Mouse (Mus musculus) liver, adult (tissue): ENCODE measurements around the gene Bmi1.

Source experiments
- GATA4 ChIP-seq: IDR thresholded peaks from 2 replicates; pipeline ENCODE4 v1.6.1; 2014; ENCODE audit warnings: mild to moderate bottlenecking, low read length; ENCODE audit not compliant: insufficient replicate concordance

Bmi1 gene

DNA sequence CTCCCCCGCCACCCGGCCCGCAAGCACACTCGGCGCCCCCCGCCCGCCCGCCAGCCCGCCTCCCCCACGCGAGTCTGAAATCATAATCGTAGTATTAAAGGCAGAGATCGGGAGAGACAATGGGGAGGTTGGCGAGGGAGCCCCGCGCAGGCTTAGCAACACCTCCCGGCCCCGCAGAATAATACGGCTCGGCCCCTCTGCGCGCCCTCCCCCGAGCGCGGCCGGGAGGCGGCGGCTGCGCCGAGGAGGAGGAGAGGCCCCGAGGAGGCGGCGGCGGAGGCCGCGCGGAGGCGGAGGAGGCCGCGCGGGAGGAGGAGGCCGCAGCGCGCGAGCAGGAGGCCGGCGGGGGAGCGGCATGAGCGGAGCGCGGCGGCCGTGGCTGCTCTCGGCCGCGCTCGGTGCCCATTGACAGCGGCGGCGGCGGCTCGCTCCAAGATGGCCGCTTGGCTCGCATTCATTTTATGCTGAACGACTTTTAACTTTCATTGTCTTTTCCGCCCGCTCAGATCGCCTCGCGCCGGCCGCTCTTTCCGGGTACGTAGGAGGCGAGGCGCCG is at the start of gene Bmi1:
Gene Bmi1 (plus strand): TSS at position 83 of the 556 bp plus-strand sequence.
- TF ChIP-seq GATA4 = no peak

DNA sequence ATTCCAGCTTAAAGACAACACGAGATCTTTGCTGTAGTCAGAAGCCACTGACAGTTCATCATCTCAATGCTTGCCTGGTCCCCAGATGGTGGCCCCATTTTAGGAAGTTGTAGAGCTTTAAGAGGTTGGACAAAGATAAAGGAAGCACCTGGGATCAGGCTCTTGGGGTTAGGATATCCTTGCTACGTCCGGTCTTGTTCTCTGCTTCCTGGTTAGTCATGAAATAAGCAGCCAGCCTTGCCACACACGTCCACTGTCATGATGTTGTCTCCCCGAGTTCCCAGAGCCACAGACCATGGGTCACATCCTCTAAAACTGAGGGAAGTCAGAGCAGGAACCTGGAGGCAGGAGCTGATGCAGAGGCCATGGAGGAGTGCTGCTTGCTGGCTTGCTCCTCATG is 46.3 kb upstream of the Bmi1 start:
- no peak for TF ChIP-seq GATA4

DNA sequence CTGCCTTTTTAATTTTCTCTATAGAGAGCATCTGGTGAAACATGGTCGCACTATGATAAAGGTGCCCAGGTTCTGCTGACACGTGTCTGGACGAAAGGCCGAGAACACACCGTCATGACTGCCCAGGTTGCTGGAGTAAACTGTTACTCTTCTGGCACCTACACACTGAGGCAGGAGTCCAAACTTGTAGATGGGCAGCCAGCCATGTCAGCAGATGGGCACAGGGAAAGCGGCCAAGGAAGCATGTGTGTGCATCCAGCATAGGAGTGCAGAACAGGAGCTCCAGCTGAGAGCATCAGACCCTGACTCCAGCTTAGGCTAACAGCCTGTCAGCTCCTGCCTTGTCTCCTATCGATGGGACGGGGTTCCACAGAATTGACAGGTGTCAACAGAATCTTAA is 41.8 kb upstream of the Bmi1 start:
- TF ChIP-seq GATA4 = no peak

DNA sequence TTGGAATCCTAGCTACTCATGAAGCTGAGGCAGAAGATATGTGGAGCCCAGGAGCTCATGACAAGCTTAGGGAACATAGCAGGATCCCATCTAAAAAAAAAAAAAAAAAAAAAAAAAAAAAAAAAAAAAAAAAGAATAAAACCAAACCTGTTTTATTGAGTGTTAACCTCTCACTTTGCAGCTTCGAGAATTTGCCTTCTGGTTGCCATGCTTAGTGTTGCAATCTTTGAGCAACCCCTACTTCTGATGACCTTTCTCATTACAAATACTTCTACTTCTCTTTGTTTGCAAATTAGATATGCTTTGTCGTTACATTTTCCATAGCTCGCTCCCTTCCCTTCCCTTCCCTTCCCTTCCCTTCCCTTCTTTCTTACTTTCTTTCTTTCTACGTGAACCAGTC is 28.3 kb upstream of the Bmi1 start:
- no peak for TF ChIP-seq GATA4

DNA sequence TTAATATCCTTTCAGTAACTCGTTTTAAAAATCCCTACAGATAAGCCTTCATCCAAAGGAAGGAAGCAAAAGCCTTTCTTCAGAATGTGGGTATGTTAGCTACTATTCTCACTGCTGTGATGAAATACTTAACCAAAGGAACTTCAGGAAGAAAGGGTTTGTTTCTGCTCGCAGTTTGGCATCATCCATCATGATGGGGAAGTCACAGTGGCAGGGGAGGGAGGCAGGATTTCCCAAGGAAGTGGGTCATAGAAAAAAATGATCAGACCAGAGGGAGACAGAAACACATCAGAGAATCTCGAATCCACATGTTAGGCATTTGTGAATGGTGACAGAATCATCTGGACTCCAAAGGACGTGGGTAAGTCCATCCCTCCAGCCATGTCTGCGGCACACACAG is 22.0 kb upstream of the Bmi1 start:
- no peak for TF ChIP-seq GATA4

DNA sequence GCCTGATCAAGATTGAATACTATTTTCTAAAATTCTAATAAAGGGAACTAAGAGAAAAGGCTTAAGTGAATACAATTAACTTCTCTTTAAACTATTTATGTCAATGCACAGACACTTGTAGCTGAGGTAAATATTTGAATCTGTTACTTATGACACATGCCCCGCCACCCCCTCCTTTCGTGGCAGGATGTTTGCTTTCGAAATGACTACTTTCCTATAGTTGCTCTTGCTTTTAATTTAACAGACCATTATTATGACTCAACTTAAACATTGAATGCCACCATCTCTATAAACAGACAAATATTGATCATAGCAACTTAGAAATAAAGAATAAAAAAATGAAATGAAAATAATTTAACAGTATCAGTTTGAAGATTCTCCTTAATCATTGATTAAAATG is 12.8 kb upstream of the Bmi1 start:
- no peak for TF ChIP-seq GATA4

DNA sequence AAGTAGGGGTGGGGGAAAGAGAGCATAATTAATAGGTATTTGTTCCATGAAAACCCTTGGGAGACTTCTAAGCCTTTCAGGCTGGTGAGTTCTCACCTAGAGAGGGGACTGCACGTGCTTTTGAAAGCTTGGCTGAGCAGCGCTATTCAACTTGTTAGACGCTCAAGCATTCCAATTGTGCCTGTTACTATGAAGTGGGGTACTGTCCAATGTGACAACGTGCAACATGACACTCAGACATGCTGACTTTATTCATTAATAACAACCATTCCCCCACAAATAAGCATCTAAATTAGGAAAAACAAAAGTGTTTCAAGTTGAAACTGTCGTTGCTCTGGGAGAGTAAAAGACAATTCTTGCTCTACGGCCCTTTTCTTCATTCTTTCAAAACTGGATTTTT is 5.8 kb upstream of the Bmi1 start:
- TF ChIP-seq GATA4 = no peak

DNA sequence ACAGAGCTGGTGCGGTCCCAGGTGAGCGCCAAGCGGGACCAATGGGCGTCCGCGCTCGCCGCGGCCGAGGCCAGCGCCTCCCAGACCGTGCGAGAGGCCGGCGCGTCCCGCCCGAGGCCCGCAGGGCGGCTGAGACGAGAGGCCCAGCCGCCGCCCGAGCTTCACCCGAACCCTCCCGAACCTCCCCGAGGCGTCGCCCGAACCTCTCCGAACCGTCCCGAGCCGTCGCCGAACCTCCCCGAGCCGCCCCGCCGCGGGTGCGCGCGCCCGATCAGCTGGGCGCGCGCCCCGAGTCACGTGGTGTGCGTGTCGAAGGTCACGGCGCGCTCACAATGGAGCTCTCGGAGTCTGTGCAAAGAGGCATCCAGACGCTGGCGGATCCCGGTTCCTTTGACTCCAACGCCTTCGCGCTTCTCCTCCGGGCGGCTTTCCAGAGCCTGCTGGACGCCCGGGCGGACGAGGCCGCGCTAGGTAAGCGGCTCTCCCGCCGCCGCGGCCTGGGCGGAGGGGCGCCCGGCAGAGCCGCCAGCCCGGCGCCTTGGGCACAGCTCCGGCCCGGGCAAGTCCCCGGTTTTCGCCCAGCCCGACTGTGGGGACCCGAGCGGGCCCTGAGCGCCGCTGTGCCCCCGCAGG is 4.6 kb upstream of the Bmi1 start, which contains the start of gene Commd3:
Gene Commd3 (plus strand): TSS at position 252 of the 633 bp plus-strand sequence.
- TF ChIP-seq GATA4 = no peak

DNA sequence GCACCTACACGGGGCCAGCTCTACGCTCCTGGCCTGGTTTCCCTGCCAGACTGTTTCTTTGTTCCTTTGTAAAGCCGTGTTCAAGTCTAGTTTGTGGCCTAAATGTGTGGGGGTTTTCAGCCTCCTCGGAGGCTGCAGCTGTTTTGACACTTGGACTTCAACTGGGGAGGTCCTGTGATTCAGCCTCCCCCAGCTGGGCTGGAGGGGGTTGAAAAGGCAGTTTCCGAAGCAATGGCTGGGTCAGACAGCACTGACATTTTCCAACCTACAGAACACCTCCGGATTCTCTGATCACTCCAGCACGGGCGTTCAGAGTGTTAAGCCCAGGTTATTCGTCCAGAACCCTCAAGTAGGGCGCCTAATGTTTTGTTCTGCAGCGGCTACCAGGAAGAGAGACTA is 4.1 kb upstream of the Bmi1 start:
- TF ChIP-seq GATA4 = no peak

DNA sequence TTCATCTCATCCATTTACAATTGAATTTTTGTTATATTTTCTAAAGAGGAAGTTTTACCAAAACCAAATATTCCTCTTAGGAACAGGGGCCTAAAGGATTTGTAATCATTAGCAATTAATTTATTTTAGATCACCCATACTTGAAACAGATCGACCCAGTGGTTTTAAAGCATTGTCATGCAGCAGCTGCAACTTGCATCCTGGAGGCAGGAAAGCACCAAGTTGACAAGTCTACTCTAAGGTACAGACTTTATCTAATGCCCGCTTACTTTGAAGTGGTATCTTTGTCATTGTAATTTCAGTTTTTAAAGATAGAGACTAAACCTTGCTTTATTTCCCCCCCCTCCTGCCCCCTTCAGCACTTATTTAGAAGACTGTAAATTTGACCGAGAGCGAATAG is 3.1 kb upstream of the Bmi1 start:
- TF ChIP-seq GATA4 = no peak

DNA sequence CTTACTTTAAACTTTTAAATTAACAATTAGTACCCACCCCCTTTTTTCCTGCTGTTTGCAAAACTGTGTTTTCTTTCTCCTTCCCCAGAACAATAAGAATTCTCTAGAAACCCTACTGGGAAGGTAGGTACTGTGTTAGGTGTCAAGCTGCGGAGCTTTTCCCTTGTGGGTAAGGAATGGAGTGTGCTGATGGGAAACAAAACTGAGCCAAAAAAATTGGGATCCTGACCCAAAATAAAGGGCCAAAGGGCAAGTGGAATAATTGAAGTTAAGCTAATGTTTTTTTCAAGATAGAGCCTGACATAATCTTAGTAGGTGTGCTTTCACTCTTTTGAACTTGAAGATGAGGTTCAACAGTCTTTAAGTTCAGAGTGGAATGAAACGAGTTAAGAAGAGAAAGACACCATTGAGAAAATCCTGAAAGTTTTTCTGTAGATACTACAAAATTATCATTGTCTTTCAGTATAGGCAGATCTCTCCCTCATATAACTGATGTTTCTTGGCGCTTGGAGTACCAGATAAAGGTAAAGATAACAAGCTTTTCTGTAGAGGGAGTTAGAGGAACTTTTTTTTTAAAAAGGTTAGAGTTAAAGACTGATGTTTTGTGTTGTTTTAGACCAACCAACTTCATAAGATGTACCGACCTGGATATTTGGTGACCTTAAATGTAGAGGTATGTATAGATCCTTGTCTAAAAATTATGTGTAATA is 2.5 kb upstream of the Bmi1 start:
- TF ChIP-seq GATA4 = no peak

DNA sequence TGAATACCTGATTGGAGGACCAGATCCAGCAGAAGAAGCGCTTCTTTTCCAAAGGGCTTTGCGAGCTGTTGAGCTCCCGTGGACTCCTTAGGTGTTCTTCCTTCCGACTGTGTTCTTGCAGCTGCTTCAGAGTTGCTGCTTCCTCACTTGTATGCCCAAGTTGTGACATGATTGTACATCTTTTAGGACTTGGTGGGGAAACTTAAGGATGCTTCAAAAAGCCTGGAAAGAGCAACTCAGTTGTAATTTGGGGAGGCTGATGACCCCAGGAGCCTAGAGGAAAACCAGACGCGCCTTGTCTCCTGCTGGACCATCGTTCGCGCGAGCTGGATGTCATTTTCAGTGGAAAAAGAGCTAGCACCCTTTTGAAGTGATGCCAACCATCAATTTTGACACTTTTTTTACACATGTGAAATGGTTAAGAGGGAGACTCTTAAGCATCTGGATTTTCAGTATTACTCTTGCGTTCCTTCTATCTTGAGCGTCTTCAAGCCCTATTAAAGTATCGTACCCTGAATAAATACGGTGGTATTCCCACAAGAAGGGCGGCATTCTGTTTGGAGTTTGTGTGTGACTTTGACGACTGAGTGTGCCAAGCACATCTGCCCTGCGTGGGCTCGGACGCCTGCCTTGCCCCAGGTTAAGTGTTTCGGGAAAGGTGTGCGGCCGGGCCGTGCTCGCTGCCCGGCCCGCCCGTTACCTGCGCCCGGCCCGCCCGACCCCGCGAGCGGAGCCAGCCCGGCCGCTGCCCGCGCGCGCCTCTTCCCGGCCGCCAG is 949 bp upstream of the Bmi1 start:
- TF ChIP-seq GATA4 = no peak

DNA sequence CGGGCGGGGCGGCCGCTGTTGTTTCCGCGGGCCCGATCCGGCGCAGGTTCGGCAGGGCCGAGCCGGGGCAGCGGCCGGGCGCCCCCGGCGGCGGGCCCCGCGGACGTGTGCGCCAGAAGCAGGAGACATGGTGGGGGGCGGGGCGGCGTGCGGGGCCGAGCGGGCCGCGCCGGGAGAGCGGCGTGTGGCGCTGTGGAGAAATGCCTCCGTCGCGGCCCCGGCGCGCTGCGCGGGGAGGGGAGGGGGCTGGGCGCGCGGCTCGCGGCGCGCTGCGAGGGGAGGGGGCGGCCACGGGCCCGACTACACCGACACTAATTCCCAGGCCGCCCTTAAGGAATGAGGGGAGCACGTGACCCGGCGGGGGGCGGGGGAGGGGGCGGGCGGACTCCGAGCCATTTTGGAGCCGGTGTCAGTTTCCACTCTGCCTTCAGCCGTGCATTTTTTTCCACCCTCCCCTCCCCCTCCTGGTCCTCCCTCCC is 322 bp upstream of the Bmi1 start:
- no peak for TF ChIP-seq GATA4

DNA sequence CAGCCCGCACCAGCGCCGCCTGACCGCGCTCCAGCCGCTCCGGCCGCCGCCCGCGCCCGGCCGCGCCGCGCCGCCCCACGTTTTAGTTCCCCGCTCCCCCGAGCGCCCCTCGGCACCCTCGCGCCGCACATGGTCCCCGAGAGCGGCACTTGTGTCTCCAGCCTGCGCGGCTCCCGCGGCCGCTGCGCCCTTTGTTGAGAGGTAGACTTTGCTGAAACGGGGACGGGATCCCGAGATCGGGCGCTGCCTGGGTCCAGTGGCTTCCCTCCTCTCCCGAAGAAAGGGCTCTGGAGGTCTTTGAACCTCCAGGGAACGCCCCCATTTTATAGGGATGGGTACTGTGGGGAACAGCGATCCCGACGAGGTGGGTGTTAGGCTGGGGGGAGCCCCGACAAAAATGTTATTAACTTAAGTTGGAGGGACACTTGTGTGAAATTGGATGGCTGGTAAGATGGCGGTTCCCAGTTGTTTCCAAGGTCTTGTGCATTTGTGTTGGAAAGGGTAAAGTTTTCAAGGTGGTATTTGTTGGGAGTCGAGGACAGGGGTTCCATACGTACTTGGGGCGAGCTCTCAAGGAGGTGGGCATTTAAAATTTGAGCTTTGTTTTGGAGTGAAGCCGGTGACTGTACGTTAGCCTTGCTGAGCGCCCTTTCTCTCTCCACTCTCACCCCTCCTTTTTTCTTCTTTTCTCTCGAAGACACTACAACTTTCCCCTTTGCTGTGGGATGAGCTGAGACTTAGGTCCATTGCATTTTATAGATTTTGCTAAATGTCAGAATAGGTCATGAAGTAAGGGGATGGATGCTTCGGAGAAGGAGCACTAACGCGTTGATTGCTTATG is 1.0 kb downstream of the Bmi1 start:
- no peak for TF ChIP-seq GATA4

DNA sequence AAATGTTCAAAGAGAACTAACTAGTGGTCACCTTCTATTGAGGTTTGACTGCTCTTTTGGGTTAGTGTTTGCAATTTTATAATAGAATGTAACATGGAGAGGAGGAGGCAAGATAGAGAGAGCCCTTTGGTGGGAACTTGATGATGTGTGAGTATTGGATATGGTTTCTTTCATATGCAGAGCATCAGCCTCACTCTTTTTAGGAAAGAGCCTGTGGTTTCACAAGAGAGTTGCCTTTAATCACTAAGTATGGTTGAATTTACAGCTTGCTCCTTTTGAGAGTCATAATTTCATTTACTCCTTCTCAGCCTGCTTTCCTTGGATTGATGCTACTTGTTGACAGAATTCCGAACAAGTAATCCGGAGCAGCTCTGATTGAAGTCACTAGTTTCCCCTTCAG is 2.9 kb downstream of the Bmi1 start:
- no peak for TF ChIP-seq GATA4

DNA sequence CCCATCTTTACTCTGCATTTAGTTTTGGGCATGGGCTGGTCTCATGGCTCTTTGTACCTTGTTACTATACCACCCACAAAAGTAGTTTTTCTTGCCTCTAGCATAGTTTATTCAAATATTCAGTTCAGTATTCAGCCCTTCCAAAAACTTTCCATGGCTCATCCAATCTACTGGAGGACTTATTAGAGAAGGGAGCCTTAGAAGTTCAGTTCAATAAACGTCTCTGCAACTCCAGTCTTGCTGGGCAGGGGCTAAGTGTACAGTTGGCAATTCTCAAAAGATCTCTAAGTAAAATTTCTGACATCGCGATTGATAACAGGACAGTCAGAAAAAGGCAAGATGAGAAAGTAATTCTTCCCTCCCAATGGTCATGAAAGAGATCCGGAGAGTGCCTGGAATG is 3.7 kb downstream of the Bmi1 start:
- no peak for TF ChIP-seq GATA4
